Mouse (Mus musculus) MEL (cell line): ENCODE measurements around the gene Pla2g5. TPM values are rescaled to one million over a fixed set of nuclear protein-coding genes. Genes with fewer than 3 reads are reported as not detected.

Source experiments
- DNase-seq: peaks from one replicate; pipeline ENCODE4 v3.0.0; 2011; ENCODE audit warnings: low read depth, low spot score
- H3K27ac ChIP-seq: 2 replicates; pipeline ENCODE4 v1.5.1; 2012; ENCODE audit warnings: low read depth, mild to moderate bottlenecking, control low read depth, low read length, moderate library complexity; ENCODE audit not compliant: control insufficient read depth
- H3K27me3 ChIP-seq, 2 experiments: fragments of 150-350 bp in 1 of 2; sonication (generic) in 1 of 2; 2 replicates each; pipeline ENCODE4 v1.6.1; 2012; ENCODE audit warnings: low read length in 2 of 2, mild to moderate bottlenecking in 2 of 2, improper control_type of control experiment in 1 of 2, moderate library complexity in 1 of 2; ENCODE audit not compliant: insufficient read depth in 2 of 2, control insufficient read depth in 1 of 2
- H3K36me3 ChIP-seq, 2 experiments: 2 replicates each; pipeline ENCODE4 v1.6.1; 2012 to 2014; ENCODE audit warnings: low read length in 2 of 2, improper control_type of control experiment in 1 of 2, inconsistent platforms in 1 of 2, mild to moderate bottlenecking in 1 of 2; ENCODE audit not compliant: insufficient read depth in 2 of 2, control insufficient read depth in 1 of 2
- H3K4me1 ChIP-seq, 2 experiments: fragments of 150-350 bp in 1 of 2; sonication (generic) in 1 of 2; 2 replicates each; pipeline ENCODE4 v1.6.1; 2012; ENCODE audit warnings: low read length in 2 of 2, improper control_type of control experiment in 1 of 2, mild to moderate bottlenecking in 1 of 2; ENCODE audit not compliant: insufficient read depth in 2 of 2, control insufficient read depth in 1 of 2
- H3K4me3 ChIP-seq, 2 experiments: fragments of 150-350 bp in 1 of 2; sonication (generic) in 1 of 2; 2 replicates each; pipeline ENCODE4 v1.5.1; 2012; ENCODE audit warnings: low read depth in 2 of 2, low read length in 2 of 2, mild to moderate bottlenecking in 2 of 2, moderate library complexity in 2 of 2, control low read depth in 1 of 2, improper control_type of control experiment in 1 of 2; ENCODE audit not compliant: control insufficient read depth in 1 of 2, insufficient read depth in 1 of 2
- H3K79me2 ChIP-seq: 2 replicates; pipeline ENCODE4 v1.6.1; 2012; ENCODE audit warnings: mild to moderate bottlenecking, low read length, moderate library complexity; ENCODE audit not compliant: control insufficient read depth, poor library complexity, insufficient read depth
- H3K9ac ChIP-seq: 2 replicates; pipeline ENCODE4 v1.6.1; 2012; ENCODE audit warnings: low read depth, mild to moderate bottlenecking, control low read depth, low read length, moderate library complexity; ENCODE audit not compliant: control insufficient read depth, poor library complexity, severe bottlenecking
- H3K9me3 ChIP-seq: fragments of 150-350 bp; sonication (generic); replicated peaks from 2 replicates; pipeline ENCODE4 v1.6.1; 2012; ENCODE audit warnings: mild to moderate bottlenecking, low read length, improper control_type of control experiment, moderate library complexity; ENCODE audit not compliant: insufficient read depth
- BHLHE40 ChIP-seq: IDR thresholded peaks from 2 replicates; pipeline ENCODE4 v1.6.1; 2012; ENCODE audit warnings: low read depth, mild to moderate bottlenecking, inconsistent platforms, low read length, improper control_type of control experiment, borderline replicate concordance
- CTCF ChIP-seq, 3 experiments: IDR thresholded peaks in 2 of 3; conservative IDR thresholded peaks in 1 of 3; 2 replicates each; pipeline ENCODE4 v1.5.1; 2011 to 2012; ENCODE audit warnings: low read length in 3 of 3, low read depth in 2 of 3, mild to moderate bottlenecking in 2 of 3, improper control_type of control experiment in 1 of 3, inconsistent platforms in 1 of 3, mixed read lengths in 1 of 3, moderate library complexity in 1 of 3; ENCODE audit not compliant: control insufficient read depth in 1 of 3, insufficient read depth in 1 of 3, poor library complexity in 1 of 3, severe bottlenecking in 1 of 3
- ETS1 ChIP-seq: IDR thresholded peaks from 2 replicates; pipeline ENCODE4 v1.6.1; 2012; ENCODE audit warnings: low read depth, mild to moderate bottlenecking, inconsistent platforms, low read length, improper control_type of control experiment, moderate library complexity
- HCFC1 ChIP-seq: IDR thresholded peaks from 2 replicates; pipeline ENCODE4 v1.6.1; 2012; ENCODE audit warnings: low read depth, mild to moderate bottlenecking, inconsistent platforms, low read length, improper control_type of control experiment, moderate library complexity
- KAT2A ChIP-seq: conservative IDR thresholded peaks from 2 replicates; pipeline ENCODE4 v1.6.1; 2012; ENCODE audit warnings: low read depth, low read length, improper control_type of control experiment, inconsistent platforms
- MAZ ChIP-seq: IDR thresholded peaks from 2 replicates; pipeline ENCODE4 v1.6.1; 2012; ENCODE audit warnings: low read depth, mild to moderate bottlenecking, inconsistent platforms, low read length, improper control_type of control experiment
- MEF2A ChIP-seq: IDR thresholded peaks from 2 replicates; pipeline ENCODE4 v1.6.1; 2014; ENCODE audit warnings: low read depth, mild to moderate bottlenecking, inconsistent platforms, low read length, improper control_type of control experiment; ENCODE audit not compliant: poor library complexity, insufficient replicate concordance, severe bottlenecking; ENCODE audit errors: extremely low read depth
- MXI1 ChIP-seq: IDR thresholded peaks from 2 replicates; pipeline ENCODE4 v1.6.1; 2011; ENCODE audit warnings: mild to moderate bottlenecking, low read depth, low read length, improper control_type of control experiment
- MYB ChIP-seq: IDR thresholded peaks from 2 replicates; pipeline ENCODE4 v1.6.1; 2011; ENCODE audit warnings: mild to moderate bottlenecking, low read depth, low read length, improper control_type of control experiment
- NELFE ChIP-seq: IDR thresholded peaks from 2 replicates; pipeline ENCODE4 v1.6.1; 2011; ENCODE audit warnings: low read depth, low read length, improper control_type of control experiment
- NRF1 ChIP-seq: IDR thresholded peaks from 2 replicates; pipeline ENCODE4 v1.6.1; 2014; ENCODE audit warnings: low read depth, mild to moderate bottlenecking, inconsistent platforms, low read length, improper control_type of control experiment, moderate library complexity; ENCODE audit not compliant: poor library complexity, insufficient read depth, severe bottlenecking
- POLR2A ChIP-seq, 2 experiments: IDR thresholded peaks; 2 replicates each; pipeline ENCODE4 v1.6.1; 2011 to 2012; ENCODE audit warnings: low read length in 2 of 2, mild to moderate bottlenecking in 2 of 2, control low read depth in 1 of 2, improper control_type of control experiment in 1 of 2, low read depth in 1 of 2, moderate library complexity in 1 of 2; ENCODE audit not compliant: control insufficient read depth in 1 of 2, insufficient read depth in 1 of 2, poor library complexity in 1 of 2
- POLR2AphosphoS2 ChIP-seq: IDR thresholded peaks from 2 replicates; pipeline ENCODE4 v1.6.1; 2011; ENCODE audit warnings: low read length, improper control_type of control experiment
- RAD21 ChIP-seq: IDR thresholded peaks from 2 replicates; pipeline ENCODE4 v1.6.1; 2011; ENCODE audit warnings: mild to moderate bottlenecking, low read depth, low read length, improper control_type of control experiment
- SMC3 ChIP-seq: IDR thresholded peaks from 2 replicates; pipeline ENCODE4 v1.6.1; 2011; ENCODE audit warnings: low read depth, low read length, improper control_type of control experiment
- TAL1 ChIP-seq: IDR thresholded peaks from 2 replicates; pipeline ENCODE4 v1.6.1; 2012; ENCODE audit warnings: mild to moderate bottlenecking, inconsistent platforms, low read length, moderate library complexity, mixed read lengths
- TBP ChIP-seq: IDR thresholded peaks from 2 replicates; pipeline ENCODE4 v1.8.0; 2011; ENCODE audit warnings: low read depth, low read length, improper control_type of control experiment
- TCF12 ChIP-seq: IDR thresholded peaks from 2 replicates; pipeline ENCODE4 v1.6.1; 2014; ENCODE audit warnings: low read depth, mild to moderate bottlenecking, inconsistent platforms, low read length, improper control_type of control experiment, moderate library complexity
- UBTF ChIP-seq: IDR thresholded peaks from 2 replicates; pipeline ENCODE4 v1.6.1; 2012; ENCODE audit warnings: low read depth, mild to moderate bottlenecking, inconsistent platforms, low read length, improper control_type of control experiment, moderate library complexity, borderline replicate concordance; ENCODE audit not compliant: insufficient read depth
- USF1 ChIP-seq: IDR thresholded peaks from 2 replicates; pipeline ENCODE4 v1.6.1; 2014; ENCODE audit warnings: low read depth, mild to moderate bottlenecking, inconsistent platforms, low read length, improper control_type of control experiment, moderate library complexity
- USF2 ChIP-seq, 2 experiments: IDR thresholded peaks; 2 replicates each; pipeline ENCODE4 v1.6.1; 2011 to 2012; ENCODE audit warnings: improper control_type of control experiment in 2 of 2, low read length in 2 of 2, borderline replicate concordance in 1 of 2, inconsistent platforms in 1 of 2, low read depth in 1 of 2, mild to moderate bottlenecking in 1 of 2; ENCODE audit not compliant: insufficient read depth in 1 of 2
- ZC3H11A ChIP-seq: IDR thresholded peaks from 2 replicates; pipeline ENCODE4 v1.6.1; 2012; ENCODE audit warnings: low read depth, mild to moderate bottlenecking, inconsistent platforms, low read length, improper control_type of control experiment
- ZKSCAN1 ChIP-seq: IDR thresholded peaks from 2 replicates; pipeline ENCODE4 v1.6.1; 2012; ENCODE audit warnings: low read depth, mild to moderate bottlenecking, inconsistent platforms, low read length, improper control_type of control experiment, moderate library complexity
- ZMIZ1 ChIP-seq: IDR thresholded peaks from 2 replicates; pipeline ENCODE4 v1.6.1; 2012; ENCODE audit warnings: low read depth, mild to moderate bottlenecking, inconsistent platforms, low read length, improper control_type of control experiment, moderate library complexity
- polyA plus RNA-seq, 2 experiments: library from polyadenylated mRNA; stranded (reverse) in 1 of 2; unstranded in 1 of 2; fragments of >175 nt in 1 of 2; fragments of >200 nt in 1 of 2; gene quantifications; 2 replicates each; pipeline versions ENCODE4 v1.2.1 to v1.2.4; 2012; ENCODE audit warnings: low replicate concordance in 2 of 2, low read depth in 1 of 2; ENCODE audit not compliant: insufficient read length in 2 of 2, insufficient read depth in 1 of 2, missing spikeins in 1 of 2
- total RNA-seq: library from RNA; depleted of rRNA; stranded (reverse); fragments of 300-350 nt; gene quantifications from 2 replicates; pipeline ENCODE4 v1.2.3, GENCODE M21; 2012

The Pla2g5 gene
- total and polyA plus RNA-seq, 3 experiments, result not detected

DNA sequence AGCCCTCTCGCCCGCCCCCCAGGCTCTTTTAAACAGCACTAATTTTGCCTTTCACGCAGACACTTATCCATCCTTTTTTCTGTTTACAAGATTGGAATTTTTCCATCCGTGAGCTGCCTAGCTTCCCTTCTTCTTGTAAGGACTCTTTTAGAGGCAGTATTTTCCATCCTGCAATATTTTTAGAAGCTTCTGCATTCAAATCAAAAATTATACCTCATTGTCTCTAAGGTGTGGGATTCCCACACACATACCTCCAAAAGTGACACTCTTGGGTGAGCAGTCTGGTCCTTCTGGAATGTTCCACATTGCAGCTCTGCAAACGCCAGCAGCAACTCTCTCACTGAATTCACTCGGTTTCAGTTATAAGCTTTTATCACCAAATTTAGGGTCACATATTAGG, 10.3 kb downstream of the Pla2g5 start:
- H3K36me3 ChIP-seq, result no peaks in the 10 kb centered on the region
- H3K4me1 ChIP-seq, result peaks cover 0 to 9% of the 10 kb centered on the region in 2 experiments; a peak in 1 of 4 replicates
- TF ChIP-seq TBP (no peak), USF2 (IDR thresholded peaks at IDR 0.05; ENCODE audit: borderline replicate concordance in 1 of 2, insufficient read depth in 1 of 2, low read depth in 1 of 2, low read length in 2 of 2) (no peak)
- TF ChIP-seq, all 39 proteins: peak for 0
- H3K9ac ChIP-seq, result no peak overlapping the region
- H3K9me3 ChIP-seq, result no peaks in the 10 kb centered on the region
- H3K79me2 ChIP-seq, result no peaks in the 10 kb centered on the region
- no peak overlapping the region for H3K27ac ChIP-seq
- H3K4me3 ChIP-seq, result no peak overlapping the region
- DNase-seq, result no peak
- no peaks in the 10 kb centered on the region for H3K27me3 ChIP-seq

DNA sequence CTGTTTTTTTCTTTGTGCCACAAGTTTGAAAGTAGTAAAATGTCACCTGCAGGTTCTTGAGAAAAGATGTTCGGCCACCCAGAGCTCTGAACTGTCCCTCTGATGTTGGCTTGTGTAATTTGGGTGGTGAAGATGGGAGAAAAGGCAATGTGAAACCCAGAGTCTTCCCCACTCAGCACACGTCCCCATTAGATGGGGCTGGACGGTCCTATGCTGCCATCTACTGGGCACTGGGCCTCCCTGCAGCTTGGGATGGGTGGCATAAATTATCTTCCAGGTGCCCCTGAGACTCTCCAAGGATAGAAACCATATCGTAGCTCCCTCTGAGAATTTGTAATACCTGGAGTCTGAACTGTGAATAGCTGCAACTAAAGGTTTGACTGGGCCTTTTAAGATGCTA, 11.8 kb downstream of the Pla2g5 start:
- no peak overlapping the region for H3K4me3 ChIP-seq
- peak; percentile 66 for DNase-seq
- TF ChIP-seq MEF2A (no peak), TCF12 (no peak), RAD21 (peak; percentile 92), TBP (no peak), NRF1 (no peak), TAL1 (no peak), MYB (no peak), ZMIZ1 (no peak), BHLHE40 (no peak), MXI1 (no peak), KAT2A (no peak), POLR2AphosphoS2 (no peak), CTCF (IDR thresholded peaks at IDR 0.05 in 2 of 3, conservative IDR thresholded peaks at IDR 0.05 in 1 of 3; ENCODE audit: control insufficient read depth in 1 of 3, insufficient read depth in 1 of 3, low read depth in 2 of 3, low read length in 3 of 3, poor library complexity in 1 of 3, severe bottlenecking in 1 of 3) (peak; percentile 92 to 97 (median 96)), ZC3H11A (peak; percentile 67), POLR2A (IDR thresholded peaks at IDR 0.05; ENCODE audit: control insufficient read depth in 1 of 2, insufficient read depth in 1 of 2, low read depth in 1 of 2, low read length in 2 of 2, poor library complexity in 1 of 2) (no peak), MAZ (peak; percentile 70; the same call in 1 of the 2 replicates), ETS1 (no peak), UBTF (no peak), SMC3 (peak; percentile 78), USF1 (no peak), ZKSCAN1 (no peak), HCFC1 (no peak), NELFE (no peak)
- no peak overlapping the region for H3K9ac ChIP-seq
- no peaks in the 10 kb centered on the region for H3K79me2 ChIP-seq
- H3K4me1 ChIP-seq, result no peaks in the 10 kb centered on the region
- no peaks in the 10 kb centered on the region for H3K36me3 ChIP-seq
- no peaks in the 10 kb centered on the region for H3K9me3 ChIP-seq
- no peak overlapping the region for H3K27ac ChIP-seq
- H3K27me3 ChIP-seq, result no peaks in the 10 kb centered on the region
